Mouse (Mus musculus) heart, embryonic 12.5 days (tissue): ENCODE results near the gene Gramd1a. TPM values are rescaled to one million over a fixed set of nuclear protein-coding genes. Genes with fewer than 3 reads are reported as not detected.

Experiments
- polyA plus RNA-seq: library from polyadenylated mRNA; unstranded; fragments of >200 nt; fragmentation: Nextera tagmentation; extraction: Ambion mirVana; gene quantifications from 2 replicates; pipeline ENCODE4 v1.2.1, GENCODE M21; 2016

Gramd1a gene
- polyA plus RNA-seq, 1 experiment from 2014 or later: 63.4 TPM

Other genes starting within 250 kb of the Gramd1a start
- gene Mag, start 241.0 kb downstream of the Gramd1a start, polyA plus RNA-seq: 0.18 TPM in 1 of 2 replicates, not detected in the other
- gene Hamp2, start 231.2 kb downstream of the Gramd1a start, polyA plus RNA-seq: not detected in 2 replicates
- gene Hamp, start 211.9 kb downstream of the Gramd1a start, polyA plus RNA-seq: not detected in 2 replicates
- gene Usf2, start 199.1 kb downstream of the Gramd1a start, polyA plus RNA-seq: 18.4 and 22.5 TPM in 2 replicates
- gene Lsr, start 182.4 kb downstream of the Gramd1a start, polyA plus RNA-seq: 13.1 and 13.8 TPM in 2 replicates
- 0.53 and 0.60 TPM in 2 replicates for gene Fam187b, start 182.1 kb downstream of the Gramd1a start, polyA plus RNA-seq
- gene Fxyd5, start 113.4 kb downstream of the Gramd1a start, polyA plus RNA-seq: 34.8 and 37.3 TPM in 2 replicates
- gene Fxyd7, start 104.4 kb downstream of the Gramd1a start, polyA plus RNA-seq: 1.4 and 1.7 TPM in 2 replicates
- gene Fxyd1, start 98.7 kb downstream of the Gramd1a start, polyA plus RNA-seq: 927 and 934 TPM in 2 replicates
- 0.14 TPM in 1 of 2 replicates, not detected in the other for gene Lgi4, start 96.6 kb downstream of the Gramd1a start, polyA plus RNA-seq
- 0.15 and 0.23 TPM in 2 replicates for gene Fxyd3, start 79.2 kb downstream of the Gramd1a start, polyA plus RNA-seq
- 1.9 and 2.0 TPM in 2 replicates for gene Hpn, start 40.6 kb downstream of the Gramd1a start, polyA plus RNA-seq
- 5.3 and 5.7 TPM in 2 replicates for gene Scn1b, start 28.9 kb downstream of the Gramd1a start, polyA plus RNA-seq
- gene Scgb2b2, start 134.6 kb upstream of the Gramd1a start, polyA plus RNA-seq: not detected in 2 replicates
- gene Scgb1b2, start 135.9 kb upstream of the Gramd1a start, polyA plus RNA-seq: not detected in 2 replicates
- gene Scgb2b3, start 206.2 kb upstream of the Gramd1a start, polyA plus RNA-seq: not detected in 2 replicates
- gene Scgb1b3, start 219.7 kb upstream of the Gramd1a start, polyA plus RNA-seq: not detected in 2 replicates